Mouse (Mus musculus) ES-Bruce4 (cell line): ENCODE data around the gene Ntf3.

Experiments
- CTCF ChIP-seq: IDR thresholded peaks from one replicate; pipeline ENCODE4 v1.8.1; 2011; ENCODE audit warnings: low read depth, low read length
- POLR2A ChIP-seq: IDR thresholded peaks from one replicate; pipeline ENCODE4 v1.8.1; 2011; ENCODE audit warnings: low read length; ENCODE audit not compliant: insufficient read depth

- TF ChIP-seq CTCF (no peak), POLR2A (no peak)
Measured at GRCm38 (mm10) chr6:126105083-126105740, 61.5 kb downstream of the Ntf3 start.
